Mouse (Mus musculus) liver, postnatal 0 days (tissue): ENCODE data around the gene Mfsd4a. TPM values are rescaled to one million over a fixed set of nuclear protein-coding genes. Genes with fewer than 3 reads are reported as not detected.

Experiments used
- ATAC-seq: fragments of 200-750 bp; cut with Nextera tagmentation; 2 replicates; pipeline ENCODE4 v1.8.0; 2017; ENCODE audit warnings: mild to moderate bottlenecking, moderate library complexity
- DNase-seq: peaks from one replicate; pipeline ENCODE4 v3.0.0-alpha.2; 2016
- H3K27ac ChIP-seq: fragments of 300-500 bp; sonication (generic); 2 replicates; pipeline ENCODE4 v1.5.1; 2014; ENCODE audit warnings: antibody characterized with exemption, moderate library complexity, mild to moderate bottlenecking, low read depth
- H3K27me3 ChIP-seq: fragments of 300-500 bp; sonication (generic); 2 replicates; pipeline ENCODE4 v1.6.1; 2014; ENCODE audit warnings: low read length, control low read depth, mixed read lengths; ENCODE audit not compliant: insufficient read depth
- H3K36me3 ChIP-seq: fragments of 300-500 bp; sonication (generic); replicated peaks from 2 replicates; pipeline ENCODE4 v1.6.1; 2014; ENCODE audit warnings: mild to moderate bottlenecking, control low read depth, low read length, moderate library complexity, mixed read lengths; ENCODE audit not compliant: insufficient read depth
- H3K4me1 ChIP-seq: fragments of 300-500 bp; sonication (generic); 2 replicates; pipeline ENCODE4 v1.6.1; 2014; ENCODE audit warnings: antibody characterized with exemption, mild to moderate bottlenecking, control low read depth; ENCODE audit not compliant: insufficient read depth
- H3K4me2 ChIP-seq: fragments of 300-500 bp; sonication (generic); 2 replicates; pipeline ENCODE4 v1.6.1; 2014; ENCODE audit warnings: low read depth, mild to moderate bottlenecking, low read length, moderate library complexity, mixed read lengths
- H3K4me3 ChIP-seq: fragments of 300-500 bp; sonication (generic); 2 replicates; pipeline ENCODE4 v1.5.1; 2014; ENCODE audit warnings: low read depth, low read length
- H3K9ac ChIP-seq: fragments of 300-500 bp; sonication (generic); replicated peaks from 2 replicates; pipeline ENCODE4 v1.6.1; 2014; ENCODE audit warnings: mild to moderate bottlenecking, moderate library complexity
- H3K9me3 ChIP-seq: fragments of 300-500 bp; sonication (generic); 2 replicates; pipeline ENCODE4 v1.6.1; 2016; ENCODE audit warnings: mild to moderate bottlenecking, control low read depth, low read length, mixed read lengths
- CTCF ChIP-seq: sonication (generic); IDR thresholded peaks from 2 replicates; pipeline ENCODE4 v1.5.1; 2016; ENCODE audit warnings: antibody characterized with exemption, low read depth
- EP300 ChIP-seq: IDR thresholded peaks from 2 replicates; pipeline ENCODE4 v1.6.1; 2016; ENCODE audit warnings: antibody characterized with exemption, low read depth, mild to moderate bottlenecking
- WGBS: fragments of 180-500 bp; shearing (Covaris S2); extraction: QIAGEN DNeasy Blood & Tissue Kit; methylation state at CpG from one replicate; pipeline ENCODE4 v1.1.7; 2014; ENCODE audit not compliant: insufficient replicate concordance; 5-methylcytosine and 5-hydroxymethylcytosine counted together
- polyA plus RNA-seq: library from polyadenylated mRNA; unstranded; fragments of >200 nt; fragmentation: Nextera tagmentation; extraction: Ambion mirVana; gene quantifications from 2 replicates; pipeline ENCODE4 v1.2.1, GENCODE M21; 2015

The Mfsd4a gene
- polyA plus RNA-seq, 1 experiment from 2014 or later: 2.8 TPM

- WGBS: 9% methylated on average over 1 of the region's 1 CpGs
- no peak for DNase-seq
- Histone ChIP-seq H3K4me3 (no peak overlapping the region), H3K4me1 (peaks cover 8% of the 10 kb centered on the region), H3K9me3 (no peaks in the 10 kb centered on the region), H3K9ac (no peak overlapping the region), H3K27ac (0 out of 2 replicates have a peak overlapping the region, but pooled peaks have one; percentile 26), H3K4me2 (no peak overlapping the region), H3K36me3 (no peaks in the 10 kb centered on the region), H3K27me3 (no peaks in the 10 kb centered on the region)
- no peak for ATAC-seq
- TF ChIP-seq CTCF (no peak), EP300 (peak; percentile 21; the same call in 1 of the 2 replicates)
Observed at GRCm38 (mm10) chr1:132003817-132004216, 64.0 kb downstream of the Mfsd4a start.

GRCm38 (mm10) chr1:132003111-132003510 lies 64.8 kb downstream of the Mfsd4a start:
- no peak overlapping the region for H3K27ac ChIP-seq
- no peak for ATAC-seq
- DNase-seq: no peak
- H3K4me3 ChIP-seq: no peak overlapping the region
- H3K9me3 ChIP-seq: no peaks in the 10 kb centered on the region
- TF ChIP-seq EP300: no peak
- TF ChIP-seq CTCF: no peak
- H3K27me3 ChIP-seq: no peaks in the 10 kb centered on the region
- no peaks in the 10 kb centered on the region for H3K36me3 ChIP-seq
- H3K4me2 ChIP-seq: no peak overlapping the region
- no peak overlapping the region for H3K9ac ChIP-seq
- WGBS: 70% methylated on average over 2 of the region's 2 CpGs
- peaks cover 8% of the 10 kb centered on the region for H3K4me1 ChIP-seq

GRCm38 (mm10) chr1:132001880-132002330 lies 66.0 kb downstream of the Mfsd4a start:
- peaks cover 8% of the 10 kb centered on the region for H3K4me1 ChIP-seq
- WGBS: 76% methylated on average over 4 of the region's 4 CpGs
- no peak overlapping the region for H3K4me2 ChIP-seq
- DNase-seq: no peak
- H3K27me3 ChIP-seq: no peaks in the 10 kb centered on the region
- no peak overlapping the region for H3K4me3 ChIP-seq
- H3K36me3 ChIP-seq: no peaks in the 10 kb centered on the region
- no peak for ATAC-seq
- no peak overlapping the region for H3K27ac ChIP-seq
- TF ChIP-seq EP300: no peak
- no peak for TF ChIP-seq CTCF
- H3K9ac ChIP-seq: no peak overlapping the region
- no peaks in the 10 kb centered on the region for H3K9me3 ChIP-seq

- no peak for DNase-seq
- Histone ChIP-seq H3K4me1 (peaks cover 5% of the 10 kb centered on the region; the same call in 1 of the 2 replicates), H3K9me3 (no peaks in the 10 kb centered on the region), H3K4me3 (no peak overlapping the region), H3K4me2 (no peak overlapping the region), H3K27ac (no peak overlapping the region), H3K36me3 (no peaks in the 10 kb centered on the region), H3K9ac (no peak overlapping the region), H3K27me3 (no peaks in the 10 kb centered on the region)
- ATAC-seq: no peak
- TF ChIP-seq CTCF (peak; percentile 67), EP300 (no peak)
Observed at GRCm38 (mm10) chr1:132000506-132000905, 67.4 kb downstream of the Mfsd4a start.

GRCm38 (mm10) chr1:131995062-131995461 lies 72.8 kb downstream of the Mfsd4a start:
- Histone ChIP-seq H3K9ac (no peak overlapping the region), H3K4me2 (no peak overlapping the region), H3K4me3 (no peak overlapping the region), H3K9me3 (no peaks in the 10 kb centered on the region), H3K27me3 (no peaks in the 10 kb centered on the region), H3K27ac (no peak overlapping the region), H3K4me1 (peaks cover 4% of the 10 kb centered on the region), H3K36me3 (no peaks in the 10 kb centered on the region)
- ATAC-seq: peak; percentile 20; the same call in 1 of the 2 replicates
- DNase-seq: peak; percentile 77
- WGBS: 32% methylated on average over 4 of the region's 4 CpGs
- TF ChIP-seq EP300: no peak
- peak; percentile 88 for TF ChIP-seq CTCF

- Histone ChIP-seq H3K4me3 (no peak overlapping the region), H3K4me1 (peaks cover 7% of the 10 kb centered on the region), H3K9me3 (no peaks in the 10 kb centered on the region), H3K27ac (peak overlapping the region; percentile 24), H3K36me3 (no peaks in the 10 kb centered on the region), H3K27me3 (no peaks in the 10 kb centered on the region), H3K4me2 (no peak overlapping the region), H3K9ac (no peak overlapping the region)
- 65% methylated on average over 12 of the region's 12 CpGs for WGBS
- ATAC-seq (no peak), DNase-seq (no peak)
- TF ChIP-seq CTCF (no peak), EP300 (no peak)
Observed at GRCm38 (mm10) chr1:131993169-131994040, 74.5 kb downstream of the Mfsd4a start.
